Mouse (Mus musculus) forebrain, postnatal 0 days (tissue): ENCODE measurements at regions not wholly inside any gene's neighbourhood (a gene's known extent, or its start where the extent isn't known, plus 50 kb on each side); places are given as distances from the start of the nearest gene placed in this dataset.
"Not testable (repeated sequence)": the region's sequence is repeated elsewhere in the genome, so short reads cannot be mapped to it uniquely, and the experiment has no call there.

Experiments used
- ATAC-seq: fragments of 200-750 bp; cut with Nextera tagmentation; 2 replicates; pipeline ENCODE4 v1.8.0; 2017; ENCODE audit warnings: mild to moderate bottlenecking, moderate library complexity
- DNase-seq: peaks from one replicate; pipeline ENCODE4 v3.0.0-alpha.2; 2015
- H3K27ac ChIP-seq: fragments of 300-500 bp; sonication (generic); 2 replicates; pipeline ENCODE4 v1.5.1; 2014; ENCODE audit warnings: low read depth, mild to moderate bottlenecking, antibody characterized with exemption, low read length, moderate library complexity, mixed read lengths
- H3K27me3 ChIP-seq: fragments of 300-500 bp; sonication (generic); 2 replicates; pipeline ENCODE4 v1.6.1; 2014; ENCODE audit warnings: mild to moderate bottlenecking, low read length, mixed read lengths; ENCODE audit not compliant: insufficient read depth
- H3K36me3 ChIP-seq: fragments of 300-500 bp; sonication (generic); 2 replicates; pipeline ENCODE4 v1.6.1; 2014; ENCODE audit warnings: mild to moderate bottlenecking, moderate library complexity; ENCODE audit not compliant: insufficient read depth
- H3K4me1 ChIP-seq: fragments of 300-500 bp; sonication (generic); 2 replicates; pipeline ENCODE4 v1.6.1; 2014; ENCODE audit warnings: antibody characterized with exemption; ENCODE audit not compliant: insufficient read depth
- H3K4me2 ChIP-seq: fragments of 300-500 bp; sonication (generic); 2 replicates; pipeline ENCODE4 v1.6.1; 2014; ENCODE audit warnings: low read depth, mild to moderate bottlenecking, moderate library complexity
- H3K4me3 ChIP-seq: fragments of 300-500 bp; sonication (generic); 2 replicates; pipeline ENCODE4 v1.5.1; 2014; ENCODE audit warnings: low read depth, low read length, mixed read lengths
- H3K9ac ChIP-seq: fragments of 300-500 bp; sonication (generic); 2 replicates; pipeline ENCODE4 v1.6.1; 2014; ENCODE audit warnings: mild to moderate bottlenecking
- H3K9me3 ChIP-seq: fragments of 300-500 bp; sonication (generic); 2 replicates; pipeline ENCODE4 v1.6.1; 2016; ENCODE audit warnings: low read length
- CTCF ChIP-seq: sonication (generic); IDR thresholded peaks from 2 replicates; pipeline ENCODE4 v1.5.1; 2016; ENCODE audit warnings: antibody characterized with exemption, control low read depth, low read depth
- WGBS: fragments of 180-500 bp; shearing (Covaris S2); extraction: QIAGEN DNeasy Blood & Tissue Kit; methylation state at CpG from one replicate; pipeline ENCODE4 v1.1.7; 2014; 5-methylcytosine and 5-hydroxymethylcytosine counted together

- DNase-seq (no peak), ATAC-seq (no peak)
- Histone ChIP-seq H3K36me3 (no peaks in the 10 kb centered on the region), H3K9ac (no peak overlapping the region), H3K27me3 (no peaks in the 10 kb centered on the region), H3K4me3 (no peak overlapping the region), H3K9me3 (no peaks in the 10 kb centered on the region), H3K4me1 (no peaks in the 10 kb centered on the region), H3K4me2 (no peak overlapping the region), H3K27ac (no peak overlapping the region)
- TF ChIP-seq CTCF = no peak
- WGBS = 60% methylated on average over 2 of the region's 2 CpGs
Observed at GRCm38 (mm10) chr3:11323101-11323500, 987.6 kb upstream of the Gm38303 start.

- no peak overlapping the region for H3K4me2 ChIP-seq
- H3K9me3 ChIP-seq = no peaks in the 10 kb centered on the region
- DNase-seq = no peak
- no peaks in the 10 kb centered on the region for H3K27me3 ChIP-seq
- no peaks in the 10 kb centered on the region for H3K4me1 ChIP-seq
- H3K36me3 ChIP-seq = no peaks in the 10 kb centered on the region
- H3K4me3 ChIP-seq = no peak overlapping the region
- H3K27ac ChIP-seq = no peak overlapping the region
- 47% methylated on average over 3 of the region's 3 CpGs for WGBS
- peak; percentile 40; the same call in 1 of the 2 replicates for ATAC-seq
- no peak for TF ChIP-seq CTCF
- H3K9ac ChIP-seq = no peak overlapping the region
Observed at GRCm38 (mm10) chr3:11293001-11293400, 957.5 kb upstream of the Gm38303 start.

GRCm38 (mm10) chr3:11261052-11261451, 925.6 kb upstream of the Gm38303 start:
- no peak overlapping the region for H3K9ac ChIP-seq
- 33% methylated on average over 3 of the region's 3 CpGs for WGBS
- H3K36me3 ChIP-seq = no peaks in the 10 kb centered on the region
- no peak overlapping the region for H3K4me3 ChIP-seq
- no peaks in the 10 kb centered on the region for H3K4me1 ChIP-seq
- H3K9me3 ChIP-seq = no peaks in the 10 kb centered on the region
- H3K27ac ChIP-seq = no peak overlapping the region
- H3K27me3 ChIP-seq = no peaks in the 10 kb centered on the region
- DNase-seq (peak; percentile 11), ATAC-seq (peak; percentile 34; the same call in 1 of the 2 replicates)
- H3K4me2 ChIP-seq = no peak overlapping the region
- TF ChIP-seq CTCF = no peak

GRCm38 (mm10) chr3:11213996-11214395, 878.5 kb upstream of the Gm38303 start:
- Histone ChIP-seq H3K9me3 (no peaks in the 10 kb centered on the region), H3K9ac (no peak overlapping the region), H3K27ac (no peak overlapping the region), H3K27me3 (no peaks in the 10 kb centered on the region), H3K36me3 (no peaks in the 10 kb centered on the region), H3K4me1 (no peaks in the 10 kb centered on the region), H3K4me3 (no peak overlapping the region), H3K4me2 (no peak overlapping the region)
- no peak for TF ChIP-seq CTCF
- DNase-seq (no peak), ATAC-seq (no peak)
- 86% methylated on average over 2 of the region's 2 CpGs for WGBS

GRCm38 (mm10) chr3:11212921-11213648, 877.6 kb upstream of the Gm38303 start:
- not testable (repeated sequence) for H3K36me3 ChIP-seq, H3K27ac ChIP-seq, H3K4me1 ChIP-seq, H3K4me3 ChIP-seq, H3K27me3 ChIP-seq, H3K9ac ChIP-seq, H3K9me3 ChIP-seq, ATAC-seq
- 25% methylated on average over 9 of the region's 9 CpGs for WGBS
- peak; percentile 44 for TF ChIP-seq CTCF
- peak overlapping the region; percentile 31 for H3K4me2 ChIP-seq
- DNase-seq = peak; percentile 52

- not testable (repeated sequence) for H3K27me3 ChIP-seq, H3K9ac ChIP-seq, H3K4me1 ChIP-seq, H3K9me3 ChIP-seq, H3K4me2 ChIP-seq, DNase-seq, H3K27ac ChIP-seq, H3K4me3 ChIP-seq, ATAC-seq, H3K36me3 ChIP-seq
- WGBS = 35% methylated on average over 4 of the region's 4 CpGs
Observed at GRCm38 (mm10) chr3:11212290-11212912, 876.9 kb upstream of the Gm38303 start.

GRCm38 (mm10) chr3:11210920-11211811, 875.7 kb upstream of the Gm38303 start:
- not testable (repeated sequence) for H3K9ac ChIP-seq, H3K9me3 ChIP-seq, H3K27ac ChIP-seq, DNase-seq, H3K36me3 ChIP-seq, H3K4me1 ChIP-seq, H3K4me2 ChIP-seq, H3K4me3 ChIP-seq, ATAC-seq, H3K27me3 ChIP-seq
- 48% methylated on average over 10 of the region's 10 CpGs for WGBS
